Mouse (Mus musculus): Measurements from ENCODE around the gene Rpgrip1l. TPM values are rescaled to one million over a fixed set of nuclear protein-coding genes. Genes with fewer than 3 reads are reported as not detected.

Gene Rpgrip1l
- polyA plus RNA-seq, 1 experiment from 2014 or later: 9.3 TPM

DNA sequence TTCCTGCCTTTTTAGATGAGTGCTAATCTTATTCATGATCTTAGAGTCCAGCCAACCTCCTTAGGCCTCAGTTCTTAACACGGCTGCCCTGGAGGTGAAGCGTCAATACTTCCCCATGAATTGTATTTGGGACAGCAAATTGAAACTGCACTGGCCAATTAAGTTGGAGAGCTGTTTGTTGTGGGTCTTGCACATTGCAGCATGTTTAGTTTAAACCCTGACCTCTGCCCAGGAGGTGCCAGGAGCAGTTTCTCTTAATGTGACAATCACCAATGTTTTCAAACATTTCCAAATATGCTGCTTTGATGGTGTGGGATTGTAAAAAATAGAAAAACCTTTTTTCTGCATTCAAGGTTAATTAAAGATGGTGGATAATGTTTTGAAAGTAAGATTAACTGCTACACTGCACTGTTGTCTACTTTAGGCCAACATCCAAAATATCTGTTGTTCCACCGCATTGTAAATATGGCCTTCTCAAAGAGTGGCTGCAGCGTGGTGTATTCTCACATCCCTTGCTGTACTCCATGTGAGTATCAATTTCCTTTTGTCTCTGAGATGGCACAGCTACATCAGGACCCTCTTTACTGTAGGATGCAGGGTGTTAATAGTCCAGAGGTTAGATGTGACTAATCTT lies 67.1 kb downstream of the Rpgrip1l start:
- 0 out of 2 replicates have a peak, but pooled peaks cover 3% of the 10 kb centered on the region for H3K36me3 ChIP-seq
- no peak overlapping the region for H3K27ac ChIP-seq
- peaks cover 14% of the 10 kb centered on the region for H3K4me1 ChIP-seq
- H3K27me3 ChIP-seq (ENCODE audit: insufficient read depth, poor library complexity, severe bottlenecking): no peaks in the 10 kb centered on the region
- H3K9me3 ChIP-seq: no peaks in the 10 kb centered on the region
- WGBS: 89% methylated on average over 4 of the region's 4 CpGs
- no peak overlapping the region for H3K4me3 ChIP-seq
- no peak for DNase-seq (ENCODE audit: low spot score)

GRCm38 (mm10) chr8:91242721-91243120 lies 70.3 kb downstream of the Rpgrip1l start:
- DNase-seq (ENCODE audit: low spot score): no peak
- 85% methylated on average over 1 of the region's 1 CpGs for WGBS
- peaks cover 14% of the 10 kb centered on the region for H3K4me1 ChIP-seq
- H3K4me3 ChIP-seq: no peak overlapping the region
- 0 out of 2 replicates have a peak, but pooled peaks cover 3% of the 10 kb centered on the region for H3K36me3 ChIP-seq
- H3K27me3 ChIP-seq (ENCODE audit: insufficient read depth, poor library complexity, severe bottlenecking): no peaks in the 10 kb centered on the region
- no peak overlapping the region for H3K27ac ChIP-seq
- no peaks in the 10 kb centered on the region for H3K9me3 ChIP-seq

DNA sequence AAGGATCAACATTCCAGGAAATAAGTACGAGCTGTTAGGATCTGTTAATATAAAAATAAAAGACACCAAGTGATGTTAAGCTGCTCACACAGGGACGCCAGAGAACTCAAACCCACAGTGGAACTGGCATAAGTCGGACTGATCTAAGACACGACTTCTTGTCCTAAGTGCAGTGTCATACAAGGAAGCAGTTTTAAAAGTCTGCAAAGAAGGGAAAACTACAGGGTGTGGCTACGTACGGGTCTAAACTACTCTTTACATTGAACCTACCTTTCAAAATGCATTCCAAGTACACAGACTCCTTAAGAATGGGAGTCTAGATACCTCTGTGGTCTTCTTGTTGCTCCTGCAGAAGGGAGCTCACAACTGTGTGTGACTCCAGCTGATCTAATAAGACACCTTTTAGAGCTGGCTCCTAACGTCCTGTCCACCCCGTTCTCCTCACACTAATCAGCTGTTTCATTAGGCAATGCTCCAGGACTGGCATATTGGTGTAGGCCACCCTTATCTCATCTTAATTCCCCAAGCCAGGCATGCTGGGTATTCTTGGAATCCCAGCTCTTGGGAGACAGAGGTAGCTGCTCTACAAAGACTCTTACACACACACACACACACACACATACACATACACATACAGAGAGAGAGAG lies 71.1 kb downstream of the Rpgrip1l start:
- Histone ChIP-seq H3K27me3 (ENCODE audit: insufficient read depth, poor library complexity, severe bottlenecking) (no peaks in the 10 kb centered on the region), H3K4me3 (no peak overlapping the region), H3K9me3 (no peaks in the 10 kb centered on the region), H3K36me3 (0 out of 2 replicates have a peak, but pooled peaks cover 3% of the 10 kb centered on the region), H3K4me1 (peaks cover 14% of the 10 kb centered on the region), H3K27ac (no peak overlapping the region)
- WGBS: 62% methylated on average over 8 of the region's 8 CpGs
- no peak for DNase-seq (ENCODE audit: low spot score)

DNA sequence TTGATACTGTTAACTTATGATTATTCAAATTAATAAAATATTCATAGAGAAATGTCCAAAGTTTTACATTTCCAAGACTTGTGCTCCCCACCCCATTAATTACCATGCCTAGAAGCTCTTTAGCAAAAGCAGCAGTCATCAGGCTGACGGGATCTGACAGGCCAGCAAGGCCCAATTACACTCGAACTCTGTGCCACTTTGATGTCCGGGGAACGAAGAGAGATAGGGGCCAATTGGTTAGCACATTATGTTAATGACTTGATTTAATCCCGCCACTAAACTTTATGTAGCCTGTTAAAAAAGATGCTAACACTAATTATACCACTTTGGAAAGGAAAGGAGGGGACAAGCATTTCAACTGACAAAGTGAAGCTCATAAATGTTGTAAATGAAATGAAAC lies 71.7 kb downstream of the Rpgrip1l start:
- Histone ChIP-seq H3K36me3 (0 out of 2 replicates have a peak, but pooled peaks cover 1% of the 10 kb centered on the region), H3K4me1 (peaks cover 14% of the 10 kb centered on the region), H3K27ac (no peak overlapping the region), H3K9me3 (no peaks in the 10 kb centered on the region), H3K4me3 (no peak overlapping the region), H3K27me3 (ENCODE audit: insufficient read depth, poor library complexity, severe bottlenecking) (no peaks in the 10 kb centered on the region)
- 64% methylated on average over 5 of the region's 5 CpGs for WGBS
- DNase-seq (ENCODE audit: low spot score): no peak

- H3K36me3 ChIP-seq: peaks cover 1% of the 10 kb centered on the region; the same call in 1 of the 2 replicates
- DNase-seq (ENCODE audit: low spot score): no peak
- peaks cover 4% of the 10 kb centered on the region for H3K4me1 ChIP-seq
- H3K4me3 ChIP-seq: no peak overlapping the region
- H3K9me3 ChIP-seq: no peaks in the 10 kb centered on the region
- no peaks in the 10 kb centered on the region for H3K27me3 ChIP-seq (ENCODE audit: insufficient read depth, poor library complexity, severe bottlenecking)
- H3K27ac ChIP-seq: no peak overlapping the region
- WGBS: 77% methylated on average over 2 of the region's 2 CpGs
Measured at GRCm38 (mm10) chr8:91237191-91237590, 75.9 kb downstream of the Rpgrip1l start.

- Histone ChIP-seq H3K27ac (no peak overlapping the region), H3K4me3 (no peak overlapping the region), H3K36me3 (peaks cover 8% of the 10 kb centered on the region; the same call in 1 of the 2 replicates), H3K4me1 (no peaks in the 10 kb centered on the region), H3K9me3 (no peaks in the 10 kb centered on the region), H3K27me3 (ENCODE audit: insufficient read depth, poor library complexity, severe bottlenecking) (no peaks in the 10 kb centered on the region)
- WGBS: 90% methylated on average over 2 of the region's 2 CpGs
- no peak for DNase-seq (ENCODE audit: low spot score)
Measured at GRCm38 (mm10) chr8:91234097-91234496, 79.0 kb downstream of the Rpgrip1l start.

GRCm38 (mm10) chr8:91227421-91227841 lies 85.6 kb downstream of the Rpgrip1l start:
- Histone ChIP-seq H3K36me3 (peaks cover 8% of the 10 kb centered on the region; the same call in 1 of the 2 replicates), H3K9me3 (no peaks in the 10 kb centered on the region), H3K4me1 (no peaks in the 10 kb centered on the region), H3K27ac (no peak overlapping the region), H3K27me3 (ENCODE audit: insufficient read depth, poor library complexity, severe bottlenecking) (no peaks in the 10 kb centered on the region), H3K4me3 (no peak overlapping the region)
- DNase-seq (ENCODE audit: low spot score): no peak
- 91% methylated on average over 7 of the region's 7 CpGs for WGBS

GRCm38 (mm10) chr8:91224227-91224626 lies 88.8 kb downstream of the Rpgrip1l start:
- Histone ChIP-seq H3K4me1 (no peaks in the 10 kb centered on the region), H3K27ac (no peak overlapping the region), H3K27me3 (ENCODE audit: insufficient read depth, poor library complexity, severe bottlenecking) (no peaks in the 10 kb centered on the region), H3K36me3 (no peaks in the 10 kb centered on the region), H3K4me3 (no peak overlapping the region), H3K9me3 (no peaks in the 10 kb centered on the region)
- no peak for DNase-seq (ENCODE audit: low spot score)
- WGBS: 87% methylated on average over 7 of the region's 7 CpGs

DNA sequence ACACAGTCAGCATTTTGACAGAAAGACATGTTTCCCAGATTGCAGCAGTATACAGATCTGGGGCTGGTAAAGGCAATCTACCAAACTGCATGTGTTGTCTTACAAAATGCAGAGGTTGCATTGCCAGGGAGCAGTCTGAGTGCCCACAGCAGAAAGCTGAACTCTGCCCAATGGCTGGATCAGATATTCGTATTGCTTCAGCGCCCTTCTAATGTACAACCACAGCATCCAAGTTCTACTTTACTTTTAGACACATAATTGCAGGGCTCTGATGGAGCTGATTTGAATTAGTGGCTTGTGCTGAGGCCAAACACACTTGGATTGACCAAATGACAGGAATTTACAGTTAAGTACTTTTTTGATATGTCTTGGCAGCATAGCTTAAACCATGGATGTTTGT lies 91.2 kb downstream of the Rpgrip1l start:
- no peak for DNase-seq (ENCODE audit: low spot score)
- H3K27ac ChIP-seq: no peak overlapping the region
- no peaks in the 10 kb centered on the region for H3K4me1 ChIP-seq
- H3K9me3 ChIP-seq: no peaks in the 10 kb centered on the region
- no peak overlapping the region for H3K4me3 ChIP-seq
- no peaks in the 10 kb centered on the region for H3K27me3 ChIP-seq (ENCODE audit: insufficient read depth, poor library complexity, severe bottlenecking)
- WGBS: 83% methylated on average over 2 of the region's 2 CpGs
- no peaks in the 10 kb centered on the region for H3K36me3 ChIP-seq

DNA sequence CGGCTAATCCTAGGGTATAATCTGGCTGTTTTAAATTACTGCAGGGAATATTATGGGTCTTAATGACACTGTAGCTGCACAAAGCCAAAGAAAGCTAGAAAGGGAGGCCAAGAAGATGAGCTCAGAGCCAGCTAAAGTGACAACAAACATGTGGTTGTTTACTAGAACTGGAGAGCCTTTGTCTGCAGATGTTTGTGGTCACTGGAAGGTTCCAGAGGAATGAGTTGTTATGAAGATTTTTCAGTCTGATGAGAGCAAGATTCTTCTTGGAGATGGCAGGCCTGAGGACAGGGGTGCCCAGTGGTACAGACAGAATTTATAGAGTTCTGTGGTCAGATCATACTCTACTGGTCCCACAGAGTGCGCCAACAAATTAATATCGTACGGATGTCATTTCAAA lies 94.8 kb downstream of the Rpgrip1l start:
- DNase-seq (ENCODE audit: low spot score): no peak
- H3K4me1 ChIP-seq: no peaks in the 10 kb centered on the region
- no peak overlapping the region for H3K27ac ChIP-seq
- H3K4me3 ChIP-seq: no peak overlapping the region
- no peaks in the 10 kb centered on the region for H3K27me3 ChIP-seq (ENCODE audit: insufficient read depth, poor library complexity, severe bottlenecking)
- WGBS: 94% methylated on average over 4 of the region's 4 CpGs
- no peaks in the 10 kb centered on the region for H3K9me3 ChIP-seq
- no peaks in the 10 kb centered on the region for H3K36me3 ChIP-seq

DNA sequence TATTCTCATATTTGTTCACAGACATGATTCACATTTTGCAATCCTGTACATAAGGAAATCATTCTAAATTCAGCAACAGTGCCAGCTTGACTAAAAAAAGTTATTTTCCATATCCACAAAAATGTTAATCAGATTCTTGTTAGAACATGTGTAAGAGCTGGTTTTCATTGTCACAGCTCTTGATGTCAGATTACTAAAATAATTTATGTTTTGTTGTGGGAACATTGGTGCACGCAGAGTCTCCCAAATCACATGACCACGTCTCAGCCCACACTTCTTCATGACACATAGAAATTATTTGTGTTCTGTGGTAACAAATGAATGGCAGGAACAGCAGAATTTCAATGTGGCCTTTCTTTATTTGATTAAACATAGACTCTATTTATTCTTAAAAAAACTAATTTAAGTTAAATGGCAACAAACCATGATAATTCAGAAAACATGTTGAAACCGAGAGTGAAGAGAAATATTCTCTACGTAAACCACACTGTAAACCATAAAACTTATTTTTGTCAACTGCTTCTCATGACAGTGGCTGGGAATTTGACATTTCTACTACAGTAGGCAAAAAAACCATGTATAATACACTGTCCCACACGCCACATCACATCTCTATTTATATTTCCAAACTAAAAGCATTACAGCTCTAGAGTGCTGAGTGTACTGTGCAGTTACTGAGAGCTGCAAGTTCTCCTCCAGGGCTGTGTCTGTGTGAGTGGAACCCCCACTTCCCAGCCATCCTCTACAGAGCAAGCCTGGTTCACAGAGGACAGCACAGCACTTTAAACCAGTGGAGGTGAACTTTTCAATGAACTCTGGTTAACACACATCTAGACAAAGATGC lies 95.8 kb downstream of the Rpgrip1l start:
- no peaks in the 10 kb centered on the region for H3K9me3 ChIP-seq
- H3K4me1 ChIP-seq: no peaks in the 10 kb centered on the region
- H3K27ac ChIP-seq: no peak overlapping the region
- no peaks in the 10 kb centered on the region for H3K36me3 ChIP-seq
- H3K27me3 ChIP-seq (ENCODE audit: insufficient read depth, poor library complexity, severe bottlenecking): no peaks in the 10 kb centered on the region
- WGBS: 85% methylated on average over 5 of the region's 5 CpGs
- H3K4me3 ChIP-seq: no peak overlapping the region
- DNase-seq (ENCODE audit: low spot score): no peak

DNA sequence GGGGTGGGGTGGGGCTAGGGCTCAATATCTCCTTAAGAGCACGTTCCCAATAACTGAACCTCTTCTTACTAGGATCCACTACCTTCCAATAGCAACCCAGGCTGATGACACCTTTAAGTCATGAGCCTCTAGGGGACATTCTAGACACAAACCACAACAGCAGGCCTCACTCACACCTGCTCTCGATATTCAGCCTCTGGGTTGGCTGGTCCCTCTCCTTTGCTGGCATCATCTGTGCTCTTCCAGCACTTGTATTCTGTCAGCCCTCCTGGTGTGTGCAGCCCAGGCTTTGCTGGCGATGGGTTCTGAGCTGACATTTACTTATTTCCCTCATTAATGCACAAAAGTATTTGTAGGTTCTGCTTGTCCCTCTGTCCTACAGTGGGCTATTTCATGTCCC lies 98.8 kb downstream of the Rpgrip1l start:
- DNase-seq (ENCODE audit: low spot score): no peak
- H3K27ac ChIP-seq: no peak overlapping the region
- WGBS: 73% methylated on average over 3 of the region's 3 CpGs
- H3K4me1 ChIP-seq: 0 out of 2 replicates have a peak, but pooled peaks cover under 1% of the 10 kb centered on the region
- no peak overlapping the region for H3K4me3 ChIP-seq
- H3K36me3 ChIP-seq: no peaks in the 10 kb centered on the region
- H3K9me3 ChIP-seq: no peaks in the 10 kb centered on the region
- H3K27me3 ChIP-seq (ENCODE audit: insufficient read depth, poor library complexity, severe bottlenecking): no peaks in the 10 kb centered on the region

GRCm38 (mm10) chr8:91212948-91213347 lies 100.1 kb downstream of the Rpgrip1l start:
- H3K9me3 ChIP-seq: no peaks in the 10 kb centered on the region
- no peak overlapping the region for H3K4me3 ChIP-seq
- no peaks in the 10 kb centered on the region for H3K36me3 ChIP-seq
- 92% methylated on average over 2 of the region's 2 CpGs for WGBS
- no peak for DNase-seq (ENCODE audit: low spot score)
- H3K4me1 ChIP-seq: 0 out of 2 replicates have a peak, but pooled peaks cover 4% of the 10 kb centered on the region
- no peak overlapping the region for H3K27ac ChIP-seq
- H3K27me3 ChIP-seq (ENCODE audit: insufficient read depth, poor library complexity, severe bottlenecking): no peaks in the 10 kb centered on the region

Data from heart, embryonic 10.5 days (tissue).